Mouse (Mus musculus): ENCODE data around the gene Sorbs1.

- TF ChIP-seq POLR2A (IDR thresholded peaks at IDR 0.05; ENCODE audit: borderline replicate concordance, insufficient read depth, low read length), result no peak
- no peak for TF ChIP-seq CTCF (IDR thresholded peaks at IDR 0.05; ENCODE audit: borderline replicate concordance, insufficient read depth, low read depth, low read length)
Observed at GRCm38 (mm10) chr19:40355075-40355474, 158.5 kb downstream of the Sorbs1 start.

Data from cerebellum, adult 2 months (tissue).